8 mouse cellular contexts compared by ENCODE assay signal in the genomic region with DNA sequence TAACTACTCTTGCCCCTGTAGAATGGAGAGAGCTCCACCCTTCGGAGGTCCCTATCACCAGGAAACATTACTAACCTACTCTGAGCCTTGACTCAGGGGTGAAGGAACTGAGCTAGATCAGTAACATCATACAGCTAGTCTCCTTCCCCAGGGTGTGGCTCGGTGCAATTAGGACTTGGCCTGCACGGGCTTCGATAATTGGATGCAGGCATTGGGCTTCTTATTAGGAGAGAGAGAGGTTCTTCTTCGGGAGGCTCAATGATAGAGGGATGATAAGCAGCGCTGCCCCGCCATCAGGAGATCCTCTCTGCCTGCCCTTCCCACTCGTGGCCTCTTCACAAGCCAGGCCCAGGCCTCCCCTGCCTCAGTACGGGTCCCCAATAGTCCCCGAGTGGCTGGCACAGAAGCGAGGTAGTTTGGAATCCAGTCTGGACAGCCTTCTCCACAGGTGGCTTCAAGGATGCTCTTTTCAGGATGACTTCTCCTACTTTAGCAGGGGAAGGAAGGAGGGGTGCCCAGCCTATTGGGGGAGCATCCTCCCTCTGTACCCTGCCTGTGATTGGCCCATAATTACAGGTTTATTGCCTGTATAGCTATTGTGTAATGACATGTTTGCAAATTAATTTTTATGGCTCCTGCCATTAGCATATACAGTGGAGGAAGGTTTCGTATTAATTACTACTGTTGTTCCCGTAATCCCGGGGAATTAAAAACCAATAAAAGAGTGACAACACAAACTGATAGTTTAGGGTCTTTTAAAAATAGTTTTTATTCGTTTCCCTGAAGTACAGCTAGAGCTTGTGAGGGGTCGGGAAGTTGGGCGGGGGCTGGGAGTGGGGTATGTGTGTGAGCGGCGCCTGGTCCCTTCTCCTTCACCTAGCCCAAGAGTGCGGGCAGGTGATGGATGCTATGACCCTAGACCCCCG.
DNase-seq lines count a peak whose midpoint lies in the region; ATAC-seq and TF ChIP-seq lines count a peak whose summit lies in the region.

No protein-coding gene starts in this region.

- 36% methylated on average over 21 of the region's 21 CpGs for WGBS in kidney, postnatal 0 days
- 13% methylated on average over 21 of the region's 21 CpGs for WGBS in embryonic facial prominence, embryonic 11.5 days
- WGBS in intestine, embryonic 16.5 days = 46% methylated on average over 21 of the region's 21 CpGs
- 11% methylated on average over 21 of the region's 21 CpGs for WGBS in neural tube, embryonic 13.5 days

- no peaks in the 10 kb centered on the region for H3K27me3 ChIP-seq in kidney, postnatal 0 days (ENCODE audit: insufficient read depth, low read length)
- H3K27me3 ChIP-seq in embryonic facial prominence, embryonic 11.5 days (ENCODE audit: control insufficient read depth, insufficient read depth, low read length) = no peaks in the 10 kb centered on the region; the same call in none of the 2 replicates
- 0 out of 2 replicates have a peak, but pooled peaks cover 3% of the 10 kb centered on the region for H3K27me3 ChIP-seq in intestine, embryonic 16.5 days (replicated peaks; ENCODE audit: control insufficient read depth, insufficient read depth, low read length)
- H3K27me3 ChIP-seq in neural tube, embryonic 13.5 days = no peaks in the 10 kb centered on the region

- no peak overlapping the region for H3K27ac ChIP-seq in kidney, postnatal 0 days
- peak overlapping the region; percentile 94; the same call in 1 of the 2 replicates for H3K27ac ChIP-seq in embryonic facial prominence, embryonic 11.5 days (replicated peaks; ENCODE audit: low read depth, low read length)
- H3K27ac ChIP-seq in intestine, embryonic 16.5 days (ENCODE audit: low read length) = no peak overlapping the region
- H3K27ac ChIP-seq in neural tube, embryonic 13.5 days (replicated peaks) = peak overlapping the region; percentile 99

- ATAC-seq in kidney, postnatal 0 days (replicated peaks; ENCODE audit: low FRiP score, low read depth) = no peak; the same call in 1 of the 2 replicates
- ATAC-seq in embryonic facial prominence, embryonic 11.5 days (replicated peaks; ENCODE audit: insufficient number of reproducible peaks, low FRiP score, low TSS enrichment, low read depth) = no peak
- ATAC-seq in intestine, embryonic 16.5 days = 0 out of 2 replicates have a peak, but pooled peaks have one; percentile 16
- ATAC-seq in neural tube, embryonic 13.5 days (ENCODE audit: low read depth) = no peak

- H3K4me3 ChIP-seq in kidney, postnatal 0 days (replicated peaks; ENCODE audit: low read depth, low read length) = no peak overlapping the region
- peak overlapping the region; percentile 64 for H3K4me3 ChIP-seq in embryonic facial prominence, embryonic 11.5 days (ENCODE audit: low read depth, low read length)
- no peak overlapping the region; the same call in 1 of the 2 replicates for H3K4me3 ChIP-seq in intestine, embryonic 16.5 days (ENCODE audit: low read length)
- H3K4me3 ChIP-seq in neural tube, embryonic 13.5 days = peak overlapping the region; percentile 96

- peaks cover 29% of the 10 kb centered on the region for H3K4me1 ChIP-seq in kidney, postnatal 0 days (replicated peaks; ENCODE audit: insufficient read depth, low read length)
- H3K4me1 ChIP-seq in embryonic facial prominence, embryonic 11.5 days (ENCODE audit: control insufficient read depth, insufficient read depth, low read length) = peaks cover 23% of the 10 kb centered on the region
- H3K4me1 ChIP-seq in intestine, embryonic 16.5 days (ENCODE audit: control insufficient read depth, insufficient read depth, low read length) = peaks cover 43% of the 10 kb centered on the region
- peaks cover 63% of the 10 kb centered on the region for H3K4me1 ChIP-seq in neural tube, embryonic 13.5 days (replicated peaks)

- DNase-seq in kidney, postnatal 0 days (ENCODE audit: low spot score) = no peak
- no peak for DNase-seq in kidney, adult 8-10 months
- DNase-seq in embryonic facial prominence, embryonic 11.5 days (ENCODE audit: low spot score) = no peak
- DNase-seq in urinary bladder, adult 18-20 months (ENCODE audit: low spot score in 2 of 2) = no peak
- DNase-seq in adrenal gland, postnatal 4 days (ENCODE audit: low spot score in 2 of 2) = no peak
- no peak for DNase-seq in kidney, adult 11 months

- H3K9me3 ChIP-seq in kidney, postnatal 0 days (replicated peaks; ENCODE audit: low read length) = no peaks in the 10 kb centered on the region
- no peaks in the 10 kb centered on the region for H3K9me3 ChIP-seq in embryonic facial prominence, embryonic 11.5 days (replicated peaks; ENCODE audit: control insufficient read depth, low read length)
- H3K9me3 ChIP-seq in intestine, embryonic 16.5 days (ENCODE audit: control insufficient read depth, low read length) = no peaks in the 10 kb centered on the region
- H3K9me3 ChIP-seq in neural tube, embryonic 13.5 days = no peaks in the 10 kb centered on the region

- TF ChIP-seq CTCF in kidney, postnatal 0 days (IDR thresholded peaks at IDR 0.05; ENCODE audit: low read depth) = no peak

- H3K36me3 ChIP-seq in kidney, postnatal 0 days (ENCODE audit: insufficient read depth, low read length) = no peaks in the 10 kb centered on the region
- H3K36me3 ChIP-seq in embryonic facial prominence, embryonic 11.5 days (replicated peaks; ENCODE audit: control insufficient read depth, insufficient read depth, low read depth, low read length) = no peaks in the 10 kb centered on the region
- H3K36me3 ChIP-seq in intestine, embryonic 16.5 days (ENCODE audit: control insufficient read depth, insufficient read depth, low read length) = no peaks in the 10 kb centered on the region
- H3K36me3 ChIP-seq in neural tube, embryonic 13.5 days = no peaks in the 10 kb centered on the region

- H3K4me2 ChIP-seq in kidney, postnatal 0 days (ENCODE audit: low read length) = peak overlapping the region; percentile 97
- H3K4me2 ChIP-seq in embryonic facial prominence, embryonic 11.5 days (ENCODE audit: low read depth, low read length) = peak overlapping the region; percentile 99
- no peak overlapping the region; the same call in 1 of the 2 replicates for H3K4me2 ChIP-seq in intestine, embryonic 16.5 days (ENCODE audit: low read depth, low read length)
- peak overlapping the region; percentile 91 for H3K4me2 ChIP-seq in neural tube, embryonic 13.5 days

- no peak overlapping the region for H3K9ac ChIP-seq in kidney, postnatal 0 days (ENCODE audit: low read depth, low read length)
- peak overlapping the region; percentile 81; the same call in 1 of the 2 replicates for H3K9ac ChIP-seq in embryonic facial prominence, embryonic 11.5 days (replicated peaks; ENCODE audit: low read length)
- peak overlapping the region; percentile 87; the same call in 1 of the 2 replicates for H3K9ac ChIP-seq in intestine, embryonic 16.5 days (ENCODE audit: low read depth, low read length)
- peak overlapping the region; percentile 93 for H3K9ac ChIP-seq in neural tube, embryonic 13.5 days

Comparison
In these comparisons a context has a peak if more than half of its experiments do, and no peak if none do; other contexts are left out.
1. H3K27ac ChIP-seq: peak in embryonic facial prominence, embryonic 11.5 days (single experiment) and neural tube, embryonic 13.5 days (single experiment); none in kidney, postnatal 0 days (single experiment) and intestine, embryonic 16.5 days (single experiment).
2. H3K4me3 ChIP-seq: peak in embryonic facial prominence, embryonic 11.5 days (single experiment) and neural tube, embryonic 13.5 days (single experiment); none in kidney, postnatal 0 days (single experiment) and intestine, embryonic 16.5 days (single experiment).